Mouse (Mus musculus): Measurements from ENCODE around the gene Misp.
A peak's percentile ranks its signal among the peaks of the same experiment; 100 is the strongest.

Gene Misp

GRCm38 (mm10) chr10:79794491-79794931 is 26.3 kb upstream of the Misp start:
- peak; percentile 67 for DNase-seq (ENCODE audit: low spot score)

- no peak for DNase-seq (ENCODE audit: low spot score)
Observed at GRCm38 (mm10) chr10:79795905-79796304, 24.9 kb upstream of the Misp start.

GRCm38 (mm10) chr10:79797326-79797725 is 23.5 kb upstream of the Misp start:
- DNase-seq (ENCODE audit: low spot score) = no peak

- DNase-seq (ENCODE audit: low spot score) = no peak
Observed at GRCm38 (mm10) chr10:79798289-79798928, 22.4 kb upstream of the Misp start.

- DNase-seq (ENCODE audit: low spot score) = no peak
Observed at GRCm38 (mm10) chr10:79800508-79800907, 20.3 kb upstream of the Misp start.

- DNase-seq (ENCODE audit: low spot score) = no peak
Observed at GRCm38 (mm10) chr10:79801837-79802236, 19.0 kb upstream of the Misp start.

- no peak for DNase-seq (ENCODE audit: low spot score)
Observed at GRCm38 (mm10) chr10:79802331-79802971, 18.3 kb upstream of the Misp start.

- peak; percentile 87 for DNase-seq (ENCODE audit: low spot score)
Observed at GRCm38 (mm10) chr10:79803716-79804323, 17.0 kb upstream of the Misp start.

- no peak for DNase-seq (ENCODE audit: low spot score)
Observed at GRCm38 (mm10) chr10:79805636-79806035, 15.2 kb upstream of the Misp start.

GRCm38 (mm10) chr10:79806331-79806730 is 14.5 kb upstream of the Misp start:
- DNase-seq (ENCODE audit: low spot score) = no peak

GRCm38 (mm10) chr10:79806972-79807371 is 13.8 kb upstream of the Misp start:
- no peak for DNase-seq (ENCODE audit: low spot score)

- no peak for DNase-seq (ENCODE audit: low spot score)
Observed at GRCm38 (mm10) chr10:79807826-79808225, 13.0 kb upstream of the Misp start.

GRCm38 (mm10) chr10:79808728-79809127 is 12.1 kb upstream of the Misp start:
- DNase-seq (ENCODE audit: low spot score) = no peak

GRCm38 (mm10) chr10:79811736-79812637 is 8.8 kb upstream of the Misp start:
- peak; percentile 85 for DNase-seq (ENCODE audit: low spot score)

GRCm38 (mm10) chr10:79814271-79814842 is 6.4 kb upstream of the Misp start:
- no peak for DNase-seq (ENCODE audit: low spot score)

- DNase-seq (ENCODE audit: low spot score) = no peak
Observed at GRCm38 (mm10) chr10:79815671-79816494, 4.9 kb upstream of the Misp start.

GRCm38 (mm10) chr10:79817111-79817510 is 3.7 kb upstream of the Misp start:
- DNase-seq (ENCODE audit: low spot score) = no peak

GRCm38 (mm10) chr10:79818225-79818624 is 2.6 kb upstream of the Misp start:
- no peak for DNase-seq (ENCODE audit: low spot score)

- no peak for DNase-seq (ENCODE audit: low spot score)
Observed at GRCm38 (mm10) chr10:79819606-79820005, 1.2 kb upstream of the Misp start.

- DNase-seq (ENCODE audit: low spot score) = no peak
Observed at GRCm38 (mm10) chr10:79820277-79820676, 512 bp upstream of the Misp start.

- DNase-seq (ENCODE audit: low spot score) = no peak
Observed at GRCm38 (mm10) chr10:79821731-79822130, 942 bp downstream of the Misp start.
